Mouse (Mus musculus): ENCODE measurements around the gene Gk5. TPM values are rescaled to one million over a fixed set of nuclear protein-coding genes. Genes with fewer than 3 reads are reported as not detected.
A peak's percentile ranks its signal among the peaks of the same experiment; 100 is the strongest.

Gene Gk5
- polyA plus RNA-seq, 2 experiments = 0.41 to 0.51 TPM

DNA sequence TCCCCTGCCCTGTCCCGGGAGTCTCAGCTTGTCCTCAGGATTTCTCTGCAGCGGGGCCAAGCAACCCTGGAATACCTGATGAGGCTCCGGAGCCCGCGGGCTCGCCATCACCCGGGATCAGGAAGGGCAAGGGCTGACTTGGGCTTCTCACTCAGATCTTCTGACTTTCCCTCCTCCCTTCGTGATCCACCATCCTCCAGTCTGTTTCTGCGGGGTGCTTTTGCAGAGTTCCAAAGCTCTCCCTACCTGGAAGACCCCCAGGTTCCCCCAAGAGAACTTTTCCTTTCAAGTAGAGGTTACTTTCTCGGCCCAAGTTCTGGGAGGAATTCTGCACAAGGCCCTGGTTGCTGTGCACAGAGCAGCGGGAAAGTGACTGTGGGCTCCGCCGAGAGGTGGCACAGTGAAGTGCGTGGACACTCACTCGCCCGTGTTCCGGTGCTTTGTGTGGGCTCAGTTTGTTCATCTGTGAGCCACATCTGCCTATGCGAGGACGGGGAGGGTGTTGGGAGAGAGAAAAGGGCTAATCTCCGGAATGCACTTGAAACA, 77.5 kb downstream of the Gk5 start:
- Histone ChIP-seq H3K4me2 (ENCODE audit: low read depth) (peak overlapping the region; percentile 88), H3K4me1 (replicated peaks; ENCODE audit: control insufficient read depth in 2 of 2, insufficient read depth in 2 of 2, low read length in 1 of 2) (peaks cover 8 to 16% of the 10 kb centered on the region in 2 experiments), H3K27ac (peak overlapping the region; percentile 2), H3K4me3 (ENCODE audit: insufficient read depth in 1 of 2, low read depth in 2 of 2, low read length in 2 of 2) (peak overlapping the region; percentile 67 to 70), H3K27me3 (ENCODE audit: control insufficient read depth, insufficient read depth, low read length) (no peaks in the 10 kb centered on the region), H3K9me3 (ENCODE audit: control insufficient read depth, low read length) (no peaks in the 10 kb centered on the region), H3K36me3 (replicated peaks; ENCODE audit: control insufficient read depth, insufficient read depth, low read depth) (no peaks in the 10 kb centered on the region), H3K9ac (replicated peaks) (peak overlapping the region; percentile 63)
- under 1% methylated on average over 20 of the region's 20 CpGs for WGBS (ENCODE audit: insufficient replicate concordance)
- no peak for ATAC-seq (ENCODE audit: insufficient read depth)
- peak in 1 of 3 experiments; percentile 22 for DNase-seq (ENCODE audit: low read depth in 3 of 3, low spot score in 3 of 3)
- peak; percentile 55; the same call in 1 of the 2 replicates for TF ChIP-seq CTCF (IDR thresholded peaks at IDR 0.05; ENCODE audit: low read depth)
- TF ChIP-seq EP300 (IDR thresholded peaks at IDR 0.05; ENCODE audit: low read depth) = no peak

DNA sequence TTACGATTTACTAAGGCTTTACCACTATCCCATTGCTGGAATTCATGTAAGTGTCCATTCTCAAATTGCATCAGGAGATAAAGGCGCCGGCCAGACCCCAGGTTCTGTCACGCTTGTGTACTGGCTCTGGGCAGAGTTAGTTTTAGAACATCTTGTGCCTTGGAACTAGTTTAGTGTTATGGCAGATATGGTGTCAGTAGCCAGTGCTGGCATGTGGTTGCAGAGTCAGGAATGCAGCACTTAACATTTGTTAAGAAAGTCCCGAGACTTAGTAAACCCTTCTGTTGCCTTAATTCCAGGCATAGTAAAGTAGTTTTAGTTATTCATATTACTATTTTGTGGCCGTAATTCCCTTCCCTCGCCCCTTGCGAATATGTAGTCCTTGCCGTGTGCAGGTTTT, 78.6 kb downstream of the Gk5 start:
- Histone ChIP-seq H3K27me3 (ENCODE audit: control insufficient read depth, insufficient read depth, low read length) (no peaks in the 10 kb centered on the region), H3K36me3 (replicated peaks; ENCODE audit: control insufficient read depth, insufficient read depth, low read depth) (no peaks in the 10 kb centered on the region), H3K27ac (no peak overlapping the region), H3K4me3 (ENCODE audit: insufficient read depth in 1 of 2, low read depth in 2 of 2, low read length in 2 of 2) (peak overlapping the region in 1 of 2 experiments; percentile 67; a peak in 1 of 4 replicates), H3K4me1 (replicated peaks; ENCODE audit: control insufficient read depth in 2 of 2, insufficient read depth in 2 of 2, low read length in 1 of 2) (peaks cover 8 to 16% of the 10 kb centered on the region in 2 experiments), H3K9me3 (ENCODE audit: control insufficient read depth, low read length) (no peaks in the 10 kb centered on the region), H3K9ac (replicated peaks) (no peak overlapping the region), H3K4me2 (ENCODE audit: low read depth) (peak overlapping the region; percentile 88)
- 79% methylated on average over 9 of the region's 9 CpGs for WGBS (ENCODE audit: insufficient replicate concordance)
- DNase-seq (ENCODE audit: low read depth in 3 of 3, low spot score in 3 of 3) (no peak), ATAC-seq (ENCODE audit: insufficient read depth) (no peak)
- TF ChIP-seq CTCF (IDR thresholded peaks at IDR 0.05; ENCODE audit: low read depth) (no peak), EP300 (IDR thresholded peaks at IDR 0.05; ENCODE audit: low read depth) (no peak)

DNA sequence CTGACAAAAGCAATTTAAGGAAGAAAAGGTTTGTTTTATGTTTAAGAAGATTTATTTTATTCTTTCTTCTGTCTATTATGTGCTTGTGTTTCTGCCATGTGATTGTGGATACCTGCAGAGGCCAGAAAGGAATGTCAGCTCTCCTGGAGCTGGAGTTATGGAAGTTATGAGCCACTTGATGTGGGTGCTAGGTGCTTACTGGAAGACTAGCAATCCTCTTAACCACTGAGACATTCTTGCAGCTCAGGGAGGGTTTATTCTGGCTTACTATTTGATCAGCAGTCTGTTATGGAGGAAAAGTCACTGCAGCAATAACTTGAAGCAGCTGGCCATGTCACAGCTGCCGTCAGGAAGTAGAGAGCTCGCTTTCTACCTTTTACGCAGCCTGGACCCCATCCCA, 84.5 kb downstream of the Gk5 start:
- ATAC-seq (ENCODE audit: insufficient read depth) (no peak), DNase-seq (ENCODE audit: low read depth in 3 of 3, low spot score in 3 of 3) (no peak)
- H3K9me3 ChIP-seq (ENCODE audit: control insufficient read depth, low read length) = no peaks in the 10 kb centered on the region
- 88% methylated on average over 3 of the region's 3 CpGs for WGBS (ENCODE audit: insufficient replicate concordance)
- no peak overlapping the region for H3K4me2 ChIP-seq (ENCODE audit: low read depth)
- H3K9ac ChIP-seq (replicated peaks) = no peak overlapping the region
- H3K27me3 ChIP-seq (ENCODE audit: control insufficient read depth, insufficient read depth, low read length) = no peaks in the 10 kb centered on the region
- no peak for TF ChIP-seq CTCF (IDR thresholded peaks at IDR 0.05; ENCODE audit: low read depth)
- no peak for TF ChIP-seq EP300 (IDR thresholded peaks at IDR 0.05; ENCODE audit: low read depth)
- no peaks in the 10 kb centered on the region for H3K36me3 ChIP-seq (replicated peaks; ENCODE audit: control insufficient read depth, insufficient read depth, low read depth)
- 0 out of 4 replicates have a peak, but pooled peaks cover 0 to 2% of the 10 kb centered on the region in 2 experiments for H3K4me1 ChIP-seq (replicated peaks; ENCODE audit: control insufficient read depth in 2 of 2, insufficient read depth in 2 of 2, low read length in 1 of 2)
- H3K4me3 ChIP-seq (ENCODE audit: insufficient read depth in 1 of 2, low read depth in 2 of 2, low read length in 2 of 2) = no peak overlapping the region
- no peak overlapping the region for H3K27ac ChIP-seq

DNA sequence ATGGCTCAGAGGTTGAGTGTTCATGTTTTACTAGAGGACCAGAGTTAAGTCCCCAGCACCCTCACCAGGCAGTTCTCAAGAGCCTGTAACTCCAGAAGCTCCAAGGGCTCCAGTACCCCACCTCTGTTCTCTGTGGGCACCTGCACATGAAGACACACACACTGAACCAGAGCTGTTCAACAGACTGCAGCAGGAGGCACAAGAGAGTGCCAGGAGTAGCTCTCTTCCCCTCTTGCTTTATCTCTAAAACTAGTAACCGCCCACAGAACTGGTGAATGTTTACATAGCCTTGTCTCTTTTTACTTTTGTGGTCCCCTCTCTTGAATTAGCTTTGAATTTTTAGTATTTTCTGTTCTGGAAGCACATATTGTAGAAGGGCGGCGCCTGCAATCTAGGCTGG, 88.3 kb downstream of the Gk5 start:
- no peak for ATAC-seq (ENCODE audit: insufficient read depth)
- no peak overlapping the region for H3K4me3 ChIP-seq (ENCODE audit: insufficient read depth in 1 of 2, low read depth in 2 of 2, low read length in 2 of 2)
- H3K27ac ChIP-seq = no peak overlapping the region
- WGBS (ENCODE audit: insufficient replicate concordance) = 73% methylated on average over 3 of the region's 3 CpGs
- TF ChIP-seq EP300 (IDR thresholded peaks at IDR 0.05; ENCODE audit: low read depth) = no peak
- TF ChIP-seq CTCF (IDR thresholded peaks at IDR 0.05; ENCODE audit: low read depth) = no peak
- H3K9me3 ChIP-seq (ENCODE audit: control insufficient read depth, low read length) = no peaks in the 10 kb centered on the region
- H3K36me3 ChIP-seq (replicated peaks; ENCODE audit: control insufficient read depth, insufficient read depth, low read depth) = no peaks in the 10 kb centered on the region
- no peak overlapping the region for H3K9ac ChIP-seq (replicated peaks)
- H3K27me3 ChIP-seq (ENCODE audit: control insufficient read depth, insufficient read depth, low read length) = no peaks in the 10 kb centered on the region
- H3K4me2 ChIP-seq (ENCODE audit: low read depth) = no peak overlapping the region
- 0 out of 4 replicates have a peak, but pooled peaks cover 0 to 2% of the 10 kb centered on the region in 2 experiments for H3K4me1 ChIP-seq (replicated peaks; ENCODE audit: control insufficient read depth in 2 of 2, insufficient read depth in 2 of 2, low read length in 1 of 2)
- DNase-seq (ENCODE audit: low read depth in 3 of 3, low spot score in 3 of 3) = no peak

DNA sequence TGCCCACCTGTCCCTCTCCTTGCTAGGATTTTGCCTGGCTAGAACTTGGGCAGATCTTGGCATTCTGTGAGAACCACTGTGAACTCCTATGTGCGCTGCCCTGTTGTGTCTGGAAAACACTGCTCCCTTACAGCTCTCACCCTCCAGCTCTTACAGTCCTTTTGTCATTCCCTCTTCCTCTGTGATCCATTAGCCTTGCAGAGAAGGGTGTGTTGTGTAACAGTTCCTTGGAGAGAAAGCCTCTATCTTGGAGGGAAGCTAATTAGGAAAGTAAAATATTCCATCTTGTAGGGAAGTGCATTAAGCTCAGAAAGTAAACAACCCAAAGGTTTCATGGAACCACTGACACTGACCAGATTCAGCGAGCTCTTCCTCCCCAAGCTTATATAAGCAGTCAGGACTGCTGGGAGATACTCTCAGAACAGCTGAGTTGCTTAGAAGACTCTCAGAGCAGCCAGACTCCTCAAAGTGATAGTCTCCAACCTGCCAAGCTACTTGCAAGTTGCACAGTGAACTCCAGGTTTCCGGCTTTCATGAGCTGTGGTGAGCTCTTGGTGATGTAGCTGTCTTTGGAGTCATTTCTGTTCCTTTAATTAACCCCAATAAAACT, 94.0 kb downstream of the Gk5 start:
- DNase-seq (ENCODE audit: low read depth in 3 of 3, low spot score in 3 of 3) (no peak), ATAC-seq (ENCODE audit: insufficient read depth) (no peak)
- no peak overlapping the region for H3K4me2 ChIP-seq (ENCODE audit: low read depth)
- H3K9ac ChIP-seq (replicated peaks) = no peak overlapping the region
- H3K4me1 ChIP-seq (replicated peaks; ENCODE audit: control insufficient read depth in 2 of 2, insufficient read depth in 2 of 2, low read length in 1 of 2) = no peaks in the 10 kb centered on the region
- H3K27ac ChIP-seq = no peak overlapping the region
- H3K9me3 ChIP-seq (ENCODE audit: control insufficient read depth, low read length) = no peaks in the 10 kb centered on the region
- H3K4me3 ChIP-seq (ENCODE audit: insufficient read depth in 1 of 2, low read depth in 2 of 2, low read length in 2 of 2) = no peak overlapping the region
- no peaks in the 10 kb centered on the region for H3K27me3 ChIP-seq (ENCODE audit: control insufficient read depth, insufficient read depth, low read length)
- 72% methylated on average over 3 of the region's 3 CpGs for WGBS (ENCODE audit: insufficient replicate concordance)
- no peak for TF ChIP-seq CTCF (IDR thresholded peaks at IDR 0.05; ENCODE audit: low read depth)
- no peak for TF ChIP-seq EP300 (IDR thresholded peaks at IDR 0.05; ENCODE audit: low read depth)
- no peaks in the 10 kb centered on the region for H3K36me3 ChIP-seq (replicated peaks; ENCODE audit: control insufficient read depth, insufficient read depth, low read depth)
